Mouse (Mus musculus) liver, embryonic 16.5 days (tissue): ENCODE results near the gene Lrrc8d. TPM values are rescaled to one million over a fixed set of nuclear protein-coding genes. Genes with fewer than 3 reads are reported as not detected.

Source experiments
- ATAC-seq: fragments of 200-750 bp; cut with Nextera tagmentation; 2 replicates; pipeline ENCODE4 v1.8.0; 2017; ENCODE audit warnings: low read depth, mild to moderate bottlenecking, moderate number of reproducible peaks, moderate library complexity
- H3K27ac ChIP-seq: fragments of 300-500 bp; sonication (generic); 2 replicates; pipeline ENCODE4 v1.5.1; 2014; ENCODE audit warnings: mild to moderate bottlenecking, low read length
- H3K27me3 ChIP-seq: fragments of 300-500 bp; sonication (generic); 2 replicates; pipeline ENCODE4 v1.6.1; 2014; ENCODE audit warnings: low read depth, low read length, mixed read lengths; ENCODE audit not compliant: control insufficient read depth, insufficient read depth
- H3K36me3 ChIP-seq: fragments of 300-500 bp; sonication (generic); 2 replicates; pipeline ENCODE4 v1.6.1; 2014; ENCODE audit warnings: mild to moderate bottlenecking; ENCODE audit not compliant: control insufficient read depth, insufficient read depth
- H3K4me1 ChIP-seq: fragments of 300-500 bp; sonication (generic); 2 replicates; pipeline ENCODE4 v1.6.1; 2014; ENCODE audit warnings: low read depth, low read length, mixed read lengths; ENCODE audit not compliant: control insufficient read depth
- H3K4me2 ChIP-seq: fragments of 300-500 bp; sonication (generic); 2 replicates; pipeline ENCODE4 v1.6.1; 2014; ENCODE audit warnings: low read depth, low read length, mixed read lengths
- H3K4me3 ChIP-seq: fragments of 300-500 bp; sonication (generic); 2 replicates; pipeline ENCODE4 v1.5.1; 2014; ENCODE audit warnings: low read depth, mild to moderate bottlenecking, low read length
- H3K9ac ChIP-seq: fragments of 300-500 bp; sonication (generic); 2 replicates; pipeline ENCODE4 v1.6.1; 2014; ENCODE audit warnings: low read depth, low read length
- H3K9me3 ChIP-seq: fragments of 300-500 bp; sonication (generic); replicated peaks from 2 replicates; pipeline ENCODE4 v1.6.1; 2016; ENCODE audit warnings: low read length; ENCODE audit not compliant: control insufficient read depth
- WGBS: fragments of 180-500 bp; shearing (Covaris S2); extraction: QIAGEN DNeasy Blood & Tissue Kit; methylation state at CpG from one replicate; pipeline ENCODE4 v1.1.7; 2014; ENCODE audit not compliant: insufficient replicate concordance; 5-methylcytosine and 5-hydroxymethylcytosine counted together
- polyA plus RNA-seq: library from polyadenylated mRNA; unstranded; fragments of >200 nt; fragmentation: Nextera tagmentation; extraction: Ambion mirVana; gene quantifications from 2 replicates; pipeline ENCODE4 v1.2.1, GENCODE M21; 2015

Lrrc8d gene
- polyA plus RNA-seq, 1 experiment from 2014 or later: 8.0 TPM

DNA sequence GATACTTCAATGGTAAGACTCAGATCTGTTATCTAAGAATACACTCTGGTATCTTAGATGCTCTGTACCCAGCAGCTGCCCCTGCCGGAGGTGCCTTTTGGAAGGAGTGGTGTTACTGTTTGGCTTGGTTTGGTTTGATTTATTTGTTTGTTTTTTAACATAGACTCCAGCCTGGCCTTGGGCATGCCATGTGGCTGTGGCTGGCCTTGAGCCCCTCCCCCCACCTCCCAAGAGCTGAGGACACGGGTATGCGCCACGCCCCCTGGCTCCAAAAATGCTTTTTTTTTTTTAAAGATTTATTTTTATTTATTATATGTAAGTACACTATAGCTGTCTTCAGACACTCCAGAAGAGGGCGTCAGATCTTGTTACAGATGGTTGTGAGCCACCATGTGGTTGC lies 65.6 kb downstream of the Lrrc8d start:
- Histone ChIP-seq H3K4me3 (no peak overlapping the region), H3K36me3 (no peaks in the 10 kb centered on the region), H3K4me2 (no peak overlapping the region), H3K4me1 (no peaks in the 10 kb centered on the region), H3K9me3 (no peaks in the 10 kb centered on the region), H3K27ac (no peak overlapping the region), H3K27me3 (no peaks in the 10 kb centered on the region), H3K9ac (no peak overlapping the region)
- 63% methylated on average over 4 of the region's 5 CpGs for WGBS
- no peak for ATAC-seq

DNA sequence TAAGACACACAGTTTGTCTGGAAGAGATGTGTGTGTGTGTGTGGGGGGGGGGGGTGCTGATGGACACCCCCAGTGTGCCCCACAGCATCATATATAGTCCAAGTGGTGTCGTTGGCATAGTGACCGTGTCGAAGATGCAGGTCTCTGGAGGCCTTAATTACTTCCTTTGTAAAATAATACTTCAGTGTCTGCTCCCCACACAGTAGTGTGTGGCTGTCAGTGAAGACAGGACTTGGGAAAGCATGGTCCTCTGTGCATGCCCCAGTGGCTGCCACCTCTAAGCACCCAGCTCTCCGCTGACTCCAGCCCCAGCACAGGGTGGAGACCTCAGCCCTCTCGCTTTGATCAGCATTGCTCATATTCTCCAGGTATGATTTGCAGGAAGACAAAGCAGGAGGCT lies 76.6 kb downstream of the Lrrc8d start:
- Histone ChIP-seq H3K9ac (no peak overlapping the region), H3K36me3 (no peaks in the 10 kb centered on the region), H3K4me3 (no peak overlapping the region), H3K4me2 (peak overlapping the region; percentile 18; the same call in 1 of the 2 replicates), H3K27ac (peak overlapping the region; percentile 88), H3K9me3 (no peaks in the 10 kb centered on the region), H3K4me1 (peaks cover 4% of the 10 kb centered on the region; the same call in 1 of the 2 replicates), H3K27me3 (no peaks in the 10 kb centered on the region)
- WGBS: 74% methylated on average over 5 of the region's 5 CpGs
- ATAC-seq: no peak

DNA sequence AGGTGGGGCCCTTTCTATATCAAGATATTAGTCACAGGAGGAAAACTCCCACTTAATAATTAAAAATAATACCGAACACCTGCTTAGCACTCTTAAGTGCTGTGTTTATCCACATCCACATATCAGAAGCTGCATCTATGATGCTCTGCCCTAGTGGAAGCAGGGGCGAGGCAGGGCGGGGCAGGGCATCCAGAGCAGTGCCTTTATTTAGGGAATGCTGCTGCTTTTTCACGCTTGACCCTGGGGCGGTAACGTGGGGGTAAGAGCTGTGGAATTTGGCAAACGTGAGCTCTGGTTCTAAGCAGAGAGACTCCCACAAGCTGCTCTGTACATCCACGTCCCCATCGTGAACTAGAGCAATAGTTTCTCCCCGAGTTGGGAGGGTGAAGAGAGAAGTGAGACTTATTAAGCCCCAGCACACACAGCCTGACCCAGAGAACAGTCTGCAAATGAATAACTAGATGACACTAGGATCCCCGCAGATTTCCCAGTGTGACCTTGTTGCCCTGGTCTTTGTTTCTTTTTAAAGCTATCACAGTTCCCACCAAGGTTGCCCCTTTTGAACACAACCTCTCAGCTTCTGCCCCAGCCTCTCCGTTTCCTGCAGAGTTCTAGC lies 77.3 kb downstream of the Lrrc8d start:
- WGBS: 52% methylated on average over 12 of the region's 12 CpGs
- Histone ChIP-seq H3K27me3 (no peaks in the 10 kb centered on the region), H3K27ac (peak overlapping the region; percentile 88), H3K9me3 (no peaks in the 10 kb centered on the region), H3K9ac (no peak overlapping the region), H3K4me3 (peak overlapping the region; percentile 34), H3K4me2 (peak overlapping the region; percentile 48), H3K4me1 (peaks cover 4% of the 10 kb centered on the region; the same call in 1 of the 2 replicates), H3K36me3 (no peaks in the 10 kb centered on the region)
- ATAC-seq: peak; percentile 71

DNA sequence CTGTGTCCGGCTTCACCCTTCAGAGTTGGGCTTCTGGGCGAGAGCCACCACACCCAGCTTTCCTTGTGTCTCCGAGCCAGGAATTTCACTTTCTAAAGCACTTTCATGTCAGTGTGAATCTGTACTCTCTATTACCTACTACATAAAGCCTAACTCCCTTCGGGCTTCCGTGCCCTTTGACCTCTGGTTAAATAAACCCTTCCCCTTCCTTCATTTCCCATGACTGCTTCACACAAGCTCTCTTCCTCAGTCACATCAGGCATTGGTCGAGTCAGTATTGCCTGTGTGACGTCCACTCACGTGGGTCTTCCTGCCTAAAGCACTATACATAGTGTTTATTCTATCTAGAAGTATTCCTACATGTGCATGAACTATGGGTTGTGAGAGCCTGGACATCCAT lies 77.9 kb downstream of the Lrrc8d start:
- no peaks in the 10 kb centered on the region for H3K36me3 ChIP-seq
- peak; percentile 73 for ATAC-seq
- H3K9me3 ChIP-seq: no peaks in the 10 kb centered on the region
- H3K4me1 ChIP-seq: peaks cover 4% of the 10 kb centered on the region; the same call in 1 of the 2 replicates
- H3K4me3 ChIP-seq: peak overlapping the region; percentile 34
- H3K9ac ChIP-seq: no peak overlapping the region
- peak overlapping the region; percentile 48 for H3K4me2 ChIP-seq
- H3K27me3 ChIP-seq: no peaks in the 10 kb centered on the region
- peak overlapping the region; percentile 88 for H3K27ac ChIP-seq
- WGBS: 57% methylated on average over 8 of the region's 8 CpGs

DNA sequence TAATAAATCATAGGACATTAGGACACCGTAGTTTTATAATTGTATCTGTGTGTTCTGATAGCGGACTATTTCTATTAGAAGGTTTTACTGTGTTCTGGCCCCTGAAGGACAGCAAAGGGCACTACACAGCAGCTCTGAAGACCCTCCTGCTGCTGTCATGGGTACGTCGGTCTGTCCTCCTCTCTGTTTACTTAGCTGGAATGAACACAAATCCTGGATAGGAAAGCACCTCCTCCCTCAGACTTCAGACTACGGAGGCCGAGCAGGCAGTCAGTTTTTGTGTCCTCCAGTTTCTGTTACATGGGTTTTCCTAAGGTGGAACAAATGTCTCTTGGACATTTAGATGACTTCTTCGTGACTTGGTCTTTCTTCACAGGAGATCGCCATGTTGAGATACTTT lies 78.4 kb downstream of the Lrrc8d start:
- no peaks in the 10 kb centered on the region for H3K27me3 ChIP-seq
- no peaks in the 10 kb centered on the region; the same call in 1 of the 2 replicates for H3K4me1 ChIP-seq
- no peak overlapping the region for H3K4me2 ChIP-seq
- H3K9ac ChIP-seq: no peak overlapping the region
- H3K9me3 ChIP-seq: no peaks in the 10 kb centered on the region
- H3K27ac ChIP-seq: peak overlapping the region; percentile 88
- H3K4me3 ChIP-seq: no peak overlapping the region
- H3K36me3 ChIP-seq: no peaks in the 10 kb centered on the region
- ATAC-seq: 0 out of 2 replicates have a peak, but pooled peaks have one; percentile 28
- WGBS: 72% methylated on average over 8 of the region's 8 CpGs

DNA sequence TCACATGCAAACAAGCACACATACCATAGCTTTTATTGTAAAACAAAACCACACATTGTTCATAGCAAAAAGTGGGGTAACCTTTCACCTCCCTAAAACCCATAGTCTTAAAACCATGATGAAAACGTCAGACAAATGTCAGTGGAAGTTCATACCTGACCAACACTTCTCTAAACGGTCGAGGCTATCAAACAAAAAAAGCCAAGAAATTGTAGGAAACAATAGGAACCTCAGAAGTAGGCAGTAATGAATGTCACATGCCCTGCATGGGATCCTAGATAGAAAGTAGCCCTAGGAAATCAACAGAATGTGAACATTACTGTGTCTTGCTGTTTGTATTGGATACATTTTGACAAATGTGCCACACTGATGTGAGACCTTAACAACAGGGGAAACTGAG lies 79.0 kb downstream of the Lrrc8d start:
- no peak overlapping the region for H3K9ac ChIP-seq
- WGBS: 42% methylated on average over 3 of the region's 3 CpGs
- no peaks in the 10 kb centered on the region for H3K9me3 ChIP-seq
- H3K36me3 ChIP-seq: no peaks in the 10 kb centered on the region
- no peak for ATAC-seq
- H3K4me1 ChIP-seq: no peaks in the 10 kb centered on the region; the same call in 1 of the 2 replicates
- no peak overlapping the region for H3K27ac ChIP-seq
- H3K4me2 ChIP-seq: no peak overlapping the region
- H3K4me3 ChIP-seq: no peak overlapping the region
- H3K27me3 ChIP-seq: no peaks in the 10 kb centered on the region

DNA sequence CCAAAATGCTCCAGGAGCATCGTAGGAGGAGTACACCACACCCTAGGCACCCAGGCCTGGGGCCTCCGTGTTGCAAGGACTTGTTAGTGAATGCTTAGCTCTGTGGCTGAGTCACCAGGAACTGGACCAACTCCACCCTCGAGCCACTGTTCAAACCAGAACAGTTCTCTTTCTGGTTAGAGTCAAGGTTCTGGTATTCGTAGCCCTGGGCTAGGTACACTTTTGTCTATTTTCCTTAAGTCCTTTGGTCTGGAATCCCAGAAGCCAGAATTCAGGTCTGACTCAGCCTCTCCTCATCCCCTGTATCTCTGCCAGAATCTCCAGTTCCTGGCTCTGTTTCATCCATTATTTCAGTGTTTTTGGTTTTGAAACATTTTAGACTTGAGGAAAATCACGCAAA lies 79.6 kb downstream of the Lrrc8d start:
- H3K4me2 ChIP-seq: no peak overlapping the region
- 65% methylated on average over 5 of the region's 5 CpGs for WGBS
- no peaks in the 10 kb centered on the region for H3K9me3 ChIP-seq
- no peak overlapping the region for H3K9ac ChIP-seq
- no peaks in the 10 kb centered on the region for H3K27me3 ChIP-seq
- no peaks in the 10 kb centered on the region for H3K36me3 ChIP-seq
- no peak for ATAC-seq
- no peaks in the 10 kb centered on the region; the same call in 1 of the 2 replicates for H3K4me1 ChIP-seq
- H3K27ac ChIP-seq: no peak overlapping the region
- H3K4me3 ChIP-seq: no peak overlapping the region

DNA sequence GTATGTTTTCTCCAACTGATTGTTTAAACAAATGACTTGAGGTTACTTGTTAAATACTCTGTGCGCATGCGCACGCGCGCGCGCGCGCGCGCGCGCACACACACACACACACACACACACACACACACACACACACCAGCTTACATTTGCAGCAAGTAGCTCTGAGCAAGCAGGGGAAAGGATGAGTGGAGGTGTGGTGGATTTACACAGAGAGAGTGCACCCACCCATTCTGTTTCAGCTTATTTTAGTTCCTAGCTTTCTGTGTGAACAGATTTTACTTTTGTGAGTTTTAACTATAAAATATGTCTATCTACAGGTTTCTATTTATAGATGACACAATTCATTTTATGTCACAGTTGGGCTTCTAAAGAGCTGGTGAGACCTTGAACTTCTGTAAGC lies 84.1 kb downstream of the Lrrc8d start:
- H3K4me1 ChIP-seq: no peaks in the 10 kb centered on the region; the same call in 1 of the 2 replicates
- H3K9ac ChIP-seq: no peak overlapping the region
- no peak overlapping the region for H3K4me3 ChIP-seq
- no peaks in the 10 kb centered on the region for H3K9me3 ChIP-seq
- 100% methylated on average over 13 of the region's 13 CpGs for WGBS
- H3K36me3 ChIP-seq: no peaks in the 10 kb centered on the region
- H3K4me2 ChIP-seq: no peak overlapping the region
- no peak overlapping the region for H3K27ac ChIP-seq
- no peaks in the 10 kb centered on the region for H3K27me3 ChIP-seq
- ATAC-seq: no peak

DNA sequence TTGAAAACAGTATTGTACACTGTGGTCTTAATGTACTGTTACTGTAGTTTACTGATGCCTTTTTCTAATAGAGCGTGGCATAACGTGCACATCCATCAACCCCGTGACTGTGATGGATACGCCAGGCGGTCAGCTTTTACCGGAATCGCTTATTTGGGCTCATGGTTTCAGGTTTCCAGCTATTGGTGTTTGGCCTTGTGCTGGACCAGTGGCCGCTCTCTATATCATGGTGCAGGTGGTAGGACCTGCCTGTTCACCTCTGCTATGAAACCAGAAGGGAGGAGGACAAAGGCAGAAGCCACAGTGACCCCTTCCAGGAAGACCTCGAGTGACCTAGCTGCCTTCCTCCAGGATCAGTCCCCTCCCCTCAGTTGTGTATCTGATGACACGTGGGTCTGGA lies 85.0 kb downstream of the Lrrc8d start:
- Histone ChIP-seq H3K27ac (no peak overlapping the region), H3K27me3 (no peaks in the 10 kb centered on the region), H3K36me3 (no peaks in the 10 kb centered on the region), H3K9me3 (no peaks in the 10 kb centered on the region), H3K4me3 (no peak overlapping the region), H3K9ac (no peak overlapping the region), H3K4me2 (no peak overlapping the region), H3K4me1 (peaks cover 3% of the 10 kb centered on the region)
- WGBS: 74% methylated on average over 10 of the region's 10 CpGs
- no peak for ATAC-seq
